Mouse (Mus musculus) cerebellum, adult 2 months (tissue): ENCODE measurements around the gene Lipe. TPM values are rescaled to one million over a fixed set of nuclear protein-coding genes. Genes with fewer than 3 reads are reported as not detected.
A peak's percentile ranks its signal among the peaks of the same experiment; 100 is the strongest.

Experiments used
- DNase-seq, 2 experiments: peaks; one replicate each; pipeline ENCODE4 v3.0.0; 2021
- H3K27ac ChIP-seq: fragments of 200-500 bp; 2 replicates; pipeline ENCODE4 v1.5.1; 2012; ENCODE audit warnings: low read length, control low read depth, inconsistent platforms; ENCODE audit not compliant: insufficient read depth
- H3K27me3 ChIP-seq: fragments of 200-500 bp; 2 replicates; pipeline ENCODE4 v1.6.1; 2012; ENCODE audit warnings: inconsistent platforms, mild to moderate bottlenecking, low read length, moderate library complexity; ENCODE audit not compliant: control insufficient read depth, insufficient read depth
- H3K4me1 ChIP-seq: fragments of 200-500 bp; 2 replicates; pipeline ENCODE4 v1.6.1; 2011; ENCODE audit warnings: low read length; ENCODE audit not compliant: control insufficient read depth, insufficient read depth
- H3K4me3 ChIP-seq: fragments of 200-500 bp; replicated peaks from 2 replicates; pipeline ENCODE3; 2011; ENCODE audit warnings: mild to moderate bottlenecking, low read depth, low read length, control low read depth; ENCODE audit not compliant: insufficient read depth
- CTCF ChIP-seq: fragments of 200-500 bp; IDR thresholded peaks from 2 replicates; pipeline ENCODE4 v1.5.1; 2011; ENCODE audit warnings: low read depth, mild to moderate bottlenecking, control low read depth, low read length, moderate library complexity, borderline replicate concordance; ENCODE audit not compliant: insufficient read depth
- POLR2A ChIP-seq: fragments of 200-500 bp; IDR thresholded peaks from 2 replicates; pipeline ENCODE4 v1.6.1; 2011; ENCODE audit warnings: low read length, control low read depth, borderline replicate concordance; ENCODE audit not compliant: insufficient read depth
- WGBS: fragments of 180-500 bp; shearing (Covaris S2); methylation state at CpG from one replicate; pipeline ENCODE4 v1.1.7; 2018; 5-methylcytosine and 5-hydroxymethylcytosine counted together
- polyA plus RNA-seq: library from polyadenylated mRNA; depleted of rRNA; stranded (reverse); fragments of >200 nt; gene quantifications from 2 replicates; pipeline ENCODE4 v1.2.3, GENCODE M21; 2012

The Lipe gene
- polyA plus RNA-seq, 1 experiment: 12.1 TPM

- DNase-seq: no peak
- WGBS: 7% methylated on average over 7 of the region's 7 CpGs
- no peak for TF ChIP-seq POLR2A
- no peak for TF ChIP-seq CTCF
- Histone ChIP-seq H3K27ac (no peak overlapping the region), H3K4me1 (peaks cover 28% of the 10 kb centered on the region), H3K4me3 (peak overlapping the region; percentile 94), H3K27me3 (no peaks in the 10 kb centered on the region)
Measured at GRCm38 (mm10) chr7:25394754-25395153, 3.8 kb downstream of the Lipe start.

GRCm38 (mm10) chr7:25393451-25394210, 4.9 kb downstream of the Lipe start:
- Histone ChIP-seq H3K4me1 (peaks cover 28% of the 10 kb centered on the region), H3K27ac (no peak overlapping the region), H3K27me3 (no peaks in the 10 kb centered on the region), H3K4me3 (no peak overlapping the region)
- DNase-seq: peak in 1 of 2 experiments; percentile 31
- 25% methylated on average over 8 of the region's 8 CpGs for WGBS
- TF ChIP-seq CTCF (no peak), POLR2A (no peak)

- TF ChIP-seq CTCF (no peak), POLR2A (no peak)
- H3K27me3 ChIP-seq: no peaks in the 10 kb centered on the region
- H3K4me1 ChIP-seq: peaks cover 32% of the 10 kb centered on the region
- 63% methylated on average over 7 of the region's 7 CpGs for WGBS
- no peak overlapping the region for H3K4me3 ChIP-seq
- H3K27ac ChIP-seq: no peak overlapping the region
- peak in 1 of 2 experiments; percentile 17 for DNase-seq
Measured at GRCm38 (mm10) chr7:25392851-25393250, 5.7 kb downstream of the Lipe start.

GRCm38 (mm10) chr7:25391856-25392453, 6.6 kb downstream of the Lipe start:
- 69% methylated on average over 2 of the region's 2 CpGs for WGBS
- TF ChIP-seq POLR2A: no peak
- TF ChIP-seq CTCF: no peak
- Histone ChIP-seq H3K4me3 (no peak overlapping the region), H3K4me1 (peaks cover 41% of the 10 kb centered on the region), H3K27me3 (no peaks in the 10 kb centered on the region), H3K27ac (no peak overlapping the region)
- peak in 1 of 2 experiments; percentile 6 for DNase-seq

- DNase-seq: peak in 1 of 2 experiments; percentile 8
- no peak overlapping the region for H3K4me3 ChIP-seq
- peaks cover 47% of the 10 kb centered on the region for H3K4me1 ChIP-seq
- 49% methylated on average over 2 of the region's 2 CpGs for WGBS
- no peak for TF ChIP-seq CTCF
- TF ChIP-seq POLR2A: no peak
- H3K27ac ChIP-seq: no peak overlapping the region; the same call in 1 of the 2 replicates
- no peaks in the 10 kb centered on the region for H3K27me3 ChIP-seq
Measured at GRCm38 (mm10) chr7:25390986-25391385, 7.5 kb downstream of the Lipe start.

- no peak for TF ChIP-seq CTCF
- no peak for TF ChIP-seq POLR2A
- Histone ChIP-seq H3K27me3 (no peaks in the 10 kb centered on the region), H3K4me3 (no peak overlapping the region), H3K4me1 (peaks cover 55% of the 10 kb centered on the region), H3K27ac (peak overlapping the region; percentile 37; the same call in 1 of the 2 replicates)
- 29% methylated on average over 8 of the region's 8 CpGs for WGBS
- DNase-seq: peak in 1 of 2 experiments; percentile 22
Measured at GRCm38 (mm10) chr7:25390054-25390770, 8.3 kb downstream of the Lipe start.

DNA sequence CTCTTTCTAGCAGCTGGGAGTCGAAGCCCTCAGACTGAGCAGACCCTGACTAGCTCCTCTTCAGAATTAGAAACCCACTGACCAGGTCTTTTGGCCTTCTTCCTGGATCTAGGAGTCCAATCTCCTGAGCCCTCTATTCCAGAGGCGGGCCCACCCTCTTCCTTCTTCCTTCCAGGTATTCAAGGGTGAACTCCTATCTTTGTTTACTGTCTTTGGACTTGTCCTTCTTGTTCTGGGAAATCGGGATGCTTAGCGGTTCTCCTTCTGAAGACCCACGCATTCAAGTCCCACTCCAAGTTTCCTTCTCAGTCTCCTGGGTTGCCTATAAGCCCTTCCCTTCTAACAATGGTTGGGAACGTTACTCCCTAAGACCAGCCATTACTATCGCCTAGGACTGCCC, 9.6 kb downstream of the Lipe start:
- DNase-seq: no peak
- Histone ChIP-seq H3K27me3 (no peaks in the 10 kb centered on the region), H3K4me1 (peaks cover 63% of the 10 kb centered on the region), H3K27ac (no peak overlapping the region; the same call in 1 of the 2 replicates), H3K4me3 (no peak overlapping the region)
- 94% methylated on average over 7 of the region's 7 CpGs for WGBS
- no peak for TF ChIP-seq CTCF
- no peak for TF ChIP-seq POLR2A
